In the genomic region with DNA sequence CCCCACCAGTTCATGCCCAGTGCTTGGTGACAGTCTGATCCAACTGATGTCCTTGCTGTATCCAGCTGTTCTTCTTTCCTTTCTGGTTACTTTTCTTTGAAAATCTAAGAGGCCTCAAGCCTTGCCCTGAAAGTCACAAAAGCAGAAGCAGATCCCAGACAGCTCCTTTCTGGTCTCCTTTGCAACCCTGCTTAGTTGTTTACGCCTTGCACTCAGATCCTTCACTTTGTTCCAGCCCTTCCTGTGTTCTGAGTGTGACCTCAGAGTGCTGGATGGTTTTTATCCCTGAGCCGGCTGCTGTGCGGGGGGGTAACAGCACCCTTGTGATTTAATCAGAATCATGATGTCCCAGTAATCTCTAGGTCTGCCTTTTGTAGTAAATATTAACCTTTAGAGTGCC, we compare ENCODE assay signal across 8 mouse cellular contexts.
DNase-seq lines count a peak whose midpoint lies in the region; ATAC-seq lines count a peak whose summit lies in the region.

No protein-coding gene starts in this region.

- no peaks in the 10 kb centered on the region for H3K9me3 ChIP-seq in forebrain, embryonic 12.5 days
- H3K9me3 ChIP-seq in forebrain, embryonic 16.5 days (ENCODE audit: control insufficient read depth, low read length) = no peaks in the 10 kb centered on the region

- DNase-seq in gastrocnemius, postnatal 14 days = peak; percentile 36
- DNase-seq in kidney, adult 11 months = peak; percentile 24
- DNase-seq in lung, postnatal 14 days = peak; percentile 56
- DNase-seq in thymus, postnatal 4 days = no peak
- no peak for DNase-seq in B cell, adult 2 months

- H3K36me3 ChIP-seq in forebrain, embryonic 12.5 days (replicated peaks) = no peaks in the 10 kb centered on the region
- no peaks in the 10 kb centered on the region for H3K36me3 ChIP-seq in forebrain, embryonic 16.5 days (ENCODE audit: control insufficient read depth, insufficient read depth)

- no peak for ATAC-seq in forebrain, embryonic 12.5 days (ENCODE audit: low FRiP score)
- ATAC-seq in forebrain, embryonic 16.5 days = no peak
- ATAC-seq in megakaryocyte progenitor cell, adult 5-6 weeks (replicated peaks; ENCODE audit: poor library complexity) = no peak

- H3K4me3 ChIP-seq in forebrain, embryonic 12.5 days (replicated peaks) = no peak overlapping the region
- no peak overlapping the region for H3K4me3 ChIP-seq in forebrain, embryonic 16.5 days (replicated peaks; ENCODE audit: low read length)

- intact Hi-C loops in gastrocnemius, postnatal 14 days (cut with DNase I; ENCODE audit: low total_unique reads) = no loop called here

- H3K4me1 ChIP-seq in forebrain, embryonic 12.5 days = peaks cover 38% of the 10 kb centered on the region
- H3K4me1 ChIP-seq in forebrain, embryonic 16.5 days (replicated peaks; ENCODE audit: control insufficient read depth, insufficient read depth, low read length) = no peaks in the 10 kb centered on the region; the same call in 1 of the 2 replicates

- 33% methylated on average over 3 of the region's 3 CpGs for WGBS in forebrain, embryonic 12.5 days
- WGBS in forebrain, embryonic 16.5 days = 52% methylated on average over 3 of the region's 3 CpGs

- no peak overlapping the region for H3K4me2 ChIP-seq in forebrain, embryonic 12.5 days
- no peak overlapping the region for H3K4me2 ChIP-seq in forebrain, embryonic 16.5 days (ENCODE audit: low read length)

- peak overlapping the region; percentile 20; the same call in 1 of the 2 replicates for H3K27ac ChIP-seq in forebrain, embryonic 12.5 days
- no peak overlapping the region for H3K27ac ChIP-seq in forebrain, embryonic 16.5 days (ENCODE audit: low read length)

- no peak overlapping the region for H3K9ac ChIP-seq in forebrain, embryonic 12.5 days
- no peak overlapping the region for H3K9ac ChIP-seq in forebrain, embryonic 16.5 days (replicated peaks; ENCODE audit: low read depth, low read length)

- peaks cover 30% of the 10 kb centered on the region for H3K27me3 ChIP-seq in forebrain, embryonic 12.5 days
- H3K27me3 ChIP-seq in forebrain, embryonic 16.5 days (replicated peaks; ENCODE audit: control insufficient read depth, insufficient read depth, low read length) = 0 out of 2 replicates have a peak, but pooled peaks cover 2% of the 10 kb centered on the region

Comparison
In these comparisons a context has a peak if more than half of its experiments do, and no peak if none do; other contexts are left out.
1. DNase-seq: peak in gastrocnemius, postnatal 14 days (single experiment), kidney, adult 11 months (single experiment) and lung, postnatal 14 days (single experiment); none in thymus, postnatal 4 days (single experiment) and B cell, adult 2 months (0 of 2).